Mouse (Mus musculus) G1E (cell line): ENCODE measurements around the gene Gm28048.

Experiments used
- CTCF ChIP-seq: IDR thresholded peaks from 2 replicates; pipeline ENCODE4 v1.5.1; 2012; ENCODE audit warnings: low read depth, low read length, inconsistent platforms, mixed read lengths
- GATA1 ChIP-seq: IDR thresholded peaks from 2 replicates; pipeline ENCODE4 v1.6.1; 2012; ENCODE audit warnings: borderline replicate concordance, low read length, inconsistent platforms, mixed read lengths
- GATA2 ChIP-seq: IDR thresholded peaks from 2 replicates; pipeline ENCODE4 v1.6.1; 2012; ENCODE audit warnings: low read depth, low read length, inconsistent platforms, borderline replicate concordance
- POLR2AphosphoS5 ChIP-seq: IDR thresholded peaks from 2 replicates; pipeline ENCODE4 v1.6.1; 2012; ENCODE audit warnings: low read depth, low read length, inconsistent platforms; ENCODE audit not compliant: insufficient replicate concordance
- TAL1 ChIP-seq: conservative IDR thresholded peaks from 2 replicates; pipeline ENCODE4 v1.6.1; 2012; ENCODE audit warnings: low read depth, low read length, inconsistent platforms, mixed read lengths

GRCm38 (mm10) chr11:22848649-22849195, 133.2 kb downstream of the Gm28048 start:
- TF ChIP-seq CTCF (no peak), POLR2AphosphoS5 (no peak), TAL1 (no peak), GATA2 (no peak), GATA1 (no peak)
